Mouse (Mus musculus): Measurements from ENCODE around the gene Kcnv2.

DNA sequence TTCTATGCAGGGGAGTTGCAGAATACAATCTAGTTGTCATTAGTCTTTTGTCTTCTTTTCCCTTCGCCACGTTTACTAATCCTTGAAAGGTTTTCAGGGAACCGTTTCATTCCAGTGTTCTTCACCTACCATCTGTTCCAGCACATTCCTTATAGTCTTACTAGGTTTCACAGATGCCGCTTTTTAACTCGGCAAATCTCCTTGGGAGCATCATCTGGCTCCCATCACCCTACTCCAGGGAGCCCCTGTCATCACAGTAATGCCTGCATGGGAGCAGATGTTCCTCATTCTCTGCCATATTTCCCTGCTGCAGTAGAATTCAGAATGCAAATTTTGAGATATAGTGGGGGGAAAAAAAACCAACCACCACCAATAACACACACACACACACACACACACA is 5.1 kb upstream of the Kcnv2 start:
- no peak for TF ChIP-seq CTCF (IDR thresholded peaks at IDR 0.05; ENCODE audit: low read depth)
- TF ChIP-seq EP300 (IDR thresholded peaks at IDR 0.05; ENCODE audit: low read depth) = no peak

Measured in heart, postnatal 0 days (tissue).